Mouse (Mus musculus) heart, adult 2 months (tissue): ENCODE measurements around the gene Tubd1.

ENCODE experiments used
- CTCF ChIP-seq: fragments of 200-600 bp; IDR thresholded peaks from 2 replicates; pipeline ENCODE4 v1.8.1; 2022; ENCODE audit warnings: antibody characterized with exemption, mild to moderate bottlenecking, moderate library complexity
- EP300 ChIP-seq: fragments of 200-500 bp; IDR thresholded peaks from 2 replicates; pipeline ENCODE4 v1.6.1; 2011; ENCODE audit warnings: low read depth, low read length, control low read depth; ENCODE audit not compliant: insufficient read depth
- POLR2A ChIP-seq: fragments of 200-500 bp; IDR thresholded peaks from 2 replicates; pipeline ENCODE4 v1.6.1; 2011; ENCODE audit warnings: mild to moderate bottlenecking, low read depth, low read length, control low read depth; ENCODE audit not compliant: insufficient read depth

GRCm38 (mm10) chr11:86581943-86582542 is 37.3 kb downstream of the Tubd1 start:
- TF ChIP-seq CTCF (no peak), POLR2A (no peak), EP300 (no peak)
